Mouse (Mus musculus): ENCODE measurements around the gene Tcf20. TPM values are rescaled to one million over a fixed set of nuclear protein-coding genes. Genes with fewer than 3 reads are reported as not detected.

Gene Tcf20
- total and polyA plus RNA-seq, 3 experiments = 34.7 to 92.0 (median 91.8) TPM

- Histone ChIP-seq H3K36me3 (ENCODE audit: control insufficient read depth in 1 of 2, insufficient read depth in 2 of 2, low read length in 2 of 2) (no peaks in the 10 kb centered on the region), H3K4me1 (ENCODE audit: control insufficient read depth in 1 of 2, insufficient read depth in 2 of 2, low read length in 2 of 2) (peaks cover 0 to 4% of the 10 kb centered on the region in 2 experiments; a peak in 1 of 4 replicates), H3K27ac (ENCODE audit: control insufficient read depth, low read depth, low read length) (no peak overlapping the region), H3K9ac (ENCODE audit: control insufficient read depth, low read depth, low read length, poor library complexity, severe bottlenecking) (no peak overlapping the region), H3K79me2 (ENCODE audit: control insufficient read depth, insufficient read depth, low read length, poor library complexity) (no peaks in the 10 kb centered on the region), H3K4me3 (ENCODE audit: control insufficient read depth in 1 of 2, insufficient read depth in 1 of 2, low read depth in 2 of 2, low read length in 2 of 2) (no peak overlapping the region), H3K9me3 (replicated peaks; ENCODE audit: insufficient read depth, low read length) (no peaks in the 10 kb centered on the region), H3K27me3 (ENCODE audit: control insufficient read depth in 1 of 2, insufficient read depth in 2 of 2, low read length in 2 of 2) (peaks cover 4 to 9% of the 10 kb centered on the region in 2 experiments)
- no peak for TF ChIP-seq MYB (IDR thresholded peaks at IDR 0.05; ENCODE audit: low read depth, low read length)
- TF ChIP-seq BHLHE40 (IDR thresholded peaks at IDR 0.05; ENCODE audit: borderline replicate concordance, low read depth, low read length) = no peak
- no peak for TF ChIP-seq ZNF384 (IDR thresholded peaks at IDR 0.05; ENCODE audit: low read depth, low read length)
- TF ChIP-seq TAL1 (IDR thresholded peaks at IDR 0.05; ENCODE audit: low read length) = no peak
- no peak for TF ChIP-seq GATA1 (IDR thresholded peaks at IDR 0.05; ENCODE audit: low read depth, low read length)
- no peak for TF ChIP-seq USF2 (IDR thresholded peaks at IDR 0.05; ENCODE audit: borderline replicate concordance in 1 of 2, insufficient read depth in 1 of 2, low read depth in 1 of 2, low read length in 2 of 2)
- no peak for TF ChIP-seq RCOR1 (IDR thresholded peaks at IDR 0.05; ENCODE audit: low read depth, low read length)
- no peak for TF ChIP-seq TBP (IDR thresholded peaks at IDR 0.05; ENCODE audit: low read depth, low read length)
- no peak for TF ChIP-seq CHD1 (IDR thresholded peaks at IDR 0.05; ENCODE audit: low read depth, low read length)
- no peak for TF ChIP-seq KAT2A (conservative IDR thresholded peaks at IDR 0.05; ENCODE audit: low read depth, low read length)
- TF ChIP-seq NELFE (IDR thresholded peaks at IDR 0.05; ENCODE audit: low read depth, low read length) = no peak
- TF ChIP-seq USF1 (IDR thresholded peaks at IDR 0.05; ENCODE audit: low read depth, low read length) = no peak
- TF ChIP-seq RAD21 (IDR thresholded peaks at IDR 0.05; ENCODE audit: low read depth, low read length) = no peak
- no peak for TF ChIP-seq POLR2AphosphoS2 (IDR thresholded peaks at IDR 0.05; ENCODE audit: low read length)
- TF ChIP-seq MAZ (IDR thresholded peaks at IDR 0.05; ENCODE audit: low read depth, low read length) = no peak
- DNase-seq (ENCODE audit: low read depth, low spot score) = no peak
Measured at GRCm38 (mm10) chr15:82953096-82953495, 34.6 kb downstream of the Tcf20 start.

GRCm38 (mm10) chr15:82952292-82952705 is 35.4 kb downstream of the Tcf20 start:
- Histone ChIP-seq H3K79me2 (ENCODE audit: control insufficient read depth, insufficient read depth, low read length, poor library complexity) (no peaks in the 10 kb centered on the region), H3K4me3 (ENCODE audit: control insufficient read depth in 1 of 2, insufficient read depth in 1 of 2, low read depth in 2 of 2, low read length in 2 of 2) (no peak overlapping the region), H3K4me1 (ENCODE audit: control insufficient read depth in 1 of 2, insufficient read depth in 2 of 2, low read length in 2 of 2) (peaks cover 0 to 4% of the 10 kb centered on the region in 2 experiments; a peak in 1 of 4 replicates), H3K9ac (ENCODE audit: control insufficient read depth, low read depth, low read length, poor library complexity, severe bottlenecking) (no peak overlapping the region), H3K36me3 (ENCODE audit: control insufficient read depth in 1 of 2, insufficient read depth in 2 of 2, low read length in 2 of 2) (no peaks in the 10 kb centered on the region), H3K27ac (ENCODE audit: control insufficient read depth, low read depth, low read length) (no peak overlapping the region), H3K27me3 (ENCODE audit: control insufficient read depth in 1 of 2, insufficient read depth in 2 of 2, low read length in 2 of 2) (peaks cover 4 to 9% of the 10 kb centered on the region in 2 experiments), H3K9me3 (replicated peaks; ENCODE audit: insufficient read depth, low read length) (no peaks in the 10 kb centered on the region)
- TF ChIP-seq GATA1 (IDR thresholded peaks at IDR 0.05; ENCODE audit: low read depth, low read length) (no peak), TAL1 (IDR thresholded peaks at IDR 0.05; ENCODE audit: low read length) (no peak), ELF1 (IDR thresholded peaks at IDR 0.05; ENCODE audit: low read depth, low read length) (no peak), ZMIZ1 (IDR thresholded peaks at IDR 0.05; ENCODE audit: low read depth, low read length) (no peak), SMC3 (IDR thresholded peaks at IDR 0.05; ENCODE audit: low read depth, low read length) (no peak)
- no peak for DNase-seq (ENCODE audit: low read depth, low spot score)

Data from MEL (cell line).